Mouse (Mus musculus) heart, adult 2 months (tissue): ENCODE measurements around the gene 2010300C02Rik. TPM values are rescaled to one million over a fixed set of nuclear protein-coding genes. Genes with fewer than 3 reads are reported as not detected.

Experiments used
- DNase-seq, 2 experiments: peaks; one replicate each; pipeline ENCODE4 v3.0.0; 2021
- H3K27ac ChIP-seq: fragments of 200-600 bp; 2 replicates; pipeline ENCODE4 v1.8.1; 2022
- H3K27me3 ChIP-seq: fragments of 200-500 bp; 2 replicates; pipeline ENCODE4 v1.6.1; 2012; ENCODE audit warnings: mild to moderate bottlenecking, low read length, inconsistent platforms, mixed read lengths; ENCODE audit not compliant: control insufficient read depth, insufficient read depth
- H3K36me3 ChIP-seq: fragments of 200-500 bp; 2 replicates; pipeline ENCODE4 v1.6.1; 2012; ENCODE audit warnings: low read length, inconsistent platforms; ENCODE audit not compliant: control insufficient read depth, insufficient read depth
- H3K4me1 ChIP-seq: fragments of 200-500 bp; 2 replicates; pipeline ENCODE4 v1.6.1; 2011; ENCODE audit warnings: low read length; ENCODE audit not compliant: control insufficient read depth, insufficient read depth
- H3K4me3 ChIP-seq: fragments of 200-600 bp; 2 replicates; pipeline ENCODE4 v1.8.1; 2022
- H3K79me2 ChIP-seq: fragments of 200-500 bp; replicated peaks from 2 replicates; pipeline ENCODE4 v1.6.1; 2012; ENCODE audit warnings: mild to moderate bottlenecking, inconsistent platforms, low read length, moderate library complexity, mixed read lengths; ENCODE audit not compliant: control insufficient read depth, insufficient read depth
- H3K9ac ChIP-seq: fragments of 200-500 bp; 2 replicates; pipeline ENCODE4 v1.6.1; 2012; ENCODE audit warnings: low read depth, mild to moderate bottlenecking, control low read depth, inconsistent platforms, low read length, mixed read lengths
- CTCF ChIP-seq: fragments of 200-600 bp; IDR thresholded peaks from 2 replicates; pipeline ENCODE4 v1.8.1; 2022; ENCODE audit warnings: antibody characterized with exemption, mild to moderate bottlenecking, moderate library complexity
- EP300 ChIP-seq: fragments of 200-500 bp; IDR thresholded peaks from 2 replicates; pipeline ENCODE4 v1.6.1; 2011; ENCODE audit warnings: low read depth, low read length, control low read depth; ENCODE audit not compliant: insufficient read depth
- POLR2A ChIP-seq: fragments of 200-500 bp; IDR thresholded peaks from 2 replicates; pipeline ENCODE4 v1.6.1; 2011; ENCODE audit warnings: mild to moderate bottlenecking, low read depth, low read length, control low read depth; ENCODE audit not compliant: insufficient read depth
- WGBS: fragments of 180-500 bp; shearing (Covaris S2); methylation state at CpG from one replicate; pipeline ENCODE4 v1.1.7; 2018; 5-methylcytosine and 5-hydroxymethylcytosine counted together
- intact Hi-C: fragments of 180-260 bp; cut with DNase I; formaldehyde crosslinking; loops from one replicate; pipeline ENCODE4 v1.15.1; 2025
- polyA plus RNA-seq: library from polyadenylated mRNA; depleted of rRNA; stranded (reverse); fragments of >200 nt; gene quantifications from 2 replicates; pipeline ENCODE4 v1.2.3, GENCODE M21; 2012
- total RNA-seq, 2 experiments: library from RNA; stranded (reverse); gene quantifications; 2 replicates each; pipeline ENCODE4 v1.2.3; 2021

2010300C02Rik gene
- total and polyA plus RNA-seq, 3 experiments: 0.55 to 1.1 (median 0.60) TPM

GRCm38 (mm10) chr1:37624185-37624584 is 95.7 kb downstream of the 2010300C02Rik start:
- H3K9ac ChIP-seq: no peak overlapping the region
- TF ChIP-seq EP300: no peak
- TF ChIP-seq CTCF: no peak
- no peak for TF ChIP-seq POLR2A
- peaks cover 6% of the 10 kb centered on the region; the same call in 1 of the 2 replicates for H3K4me1 ChIP-seq
- no peak overlapping the region for H3K4me3 ChIP-seq
- 91% methylated on average over 17 of the region's 17 CpGs for WGBS
- no peaks in the 10 kb centered on the region for H3K36me3 ChIP-seq
- no peak for DNase-seq
- H3K79me2 ChIP-seq: no peaks in the 10 kb centered on the region
- no peaks in the 10 kb centered on the region for H3K27me3 ChIP-seq
- intact Hi-C loops: no loop called here
- H3K27ac ChIP-seq: no peak overlapping the region

DNA sequence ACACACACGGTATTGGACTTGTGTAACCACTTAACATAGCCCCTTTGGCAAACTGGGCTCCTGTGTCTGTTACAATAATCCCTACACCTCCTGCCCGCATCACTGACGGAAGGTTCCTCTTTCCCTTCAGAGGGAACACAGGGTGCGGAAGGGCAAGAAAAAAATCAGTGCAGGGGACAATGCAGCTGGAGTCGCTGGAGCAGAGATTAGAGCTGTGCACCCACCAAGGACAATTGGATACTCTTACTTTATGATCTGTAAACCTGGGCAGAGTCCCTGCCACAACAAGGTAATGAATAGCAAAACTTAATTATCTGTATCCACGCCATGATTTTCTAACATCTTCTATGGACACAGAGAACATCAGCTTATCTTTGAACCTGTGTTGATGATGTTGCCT is 97.8 kb downstream of the 2010300C02Rik start:
- peak overlapping the region; percentile 61 for H3K27ac ChIP-seq
- 73% methylated on average over 6 of the region's 6 CpGs for WGBS
- intact Hi-C loops: no loop called here

GRCm38 (mm10) chr1:37619542-37619941 is 100.3 kb downstream of the 2010300C02Rik start:
- H3K4me3 ChIP-seq: no peak overlapping the region
- no peaks in the 10 kb centered on the region for H3K36me3 ChIP-seq
- no peak overlapping the region for H3K9ac ChIP-seq
- no peak for DNase-seq
- no peak overlapping the region for H3K27ac ChIP-seq
- no peak for TF ChIP-seq POLR2A
- TF ChIP-seq CTCF: no peak
- TF ChIP-seq EP300: no peak
- WGBS: 80% methylated on average over 1 of the region's 1 CpGs
- H3K27me3 ChIP-seq: no peaks in the 10 kb centered on the region
- H3K79me2 ChIP-seq: no peaks in the 10 kb centered on the region
- H3K4me1 ChIP-seq: peaks cover 10% of the 10 kb centered on the region
- intact Hi-C loops: no loop called here

More for the DNA sequence above, 97.8 kb downstream of the 2010300C02Rik start:
- Histone ChIP-seq H3K9ac (no peak overlapping the region), H3K4me3 (no peak overlapping the region), H3K4me1 (peaks cover 10% of the 10 kb centered on the region), H3K36me3 (no peaks in the 10 kb centered on the region), H3K79me2 (no peaks in the 10 kb centered on the region), H3K27me3 (no peaks in the 10 kb centered on the region)
- TF ChIP-seq EP300: no peak
- no peak for TF ChIP-seq POLR2A
- TF ChIP-seq CTCF: no peak
- no peak for DNase-seq

- intact Hi-C loops: no loop called here
- WGBS: 87% methylated on average over 5 of the region's 5 CpGs
- TF ChIP-seq EP300 (no peak), POLR2A (no peak), CTCF (no peak)
These were observed 102.8 kb downstream of the 2010300C02Rik start for GRCm38 (mm10) chr1:37617047-37617446.

DNA sequence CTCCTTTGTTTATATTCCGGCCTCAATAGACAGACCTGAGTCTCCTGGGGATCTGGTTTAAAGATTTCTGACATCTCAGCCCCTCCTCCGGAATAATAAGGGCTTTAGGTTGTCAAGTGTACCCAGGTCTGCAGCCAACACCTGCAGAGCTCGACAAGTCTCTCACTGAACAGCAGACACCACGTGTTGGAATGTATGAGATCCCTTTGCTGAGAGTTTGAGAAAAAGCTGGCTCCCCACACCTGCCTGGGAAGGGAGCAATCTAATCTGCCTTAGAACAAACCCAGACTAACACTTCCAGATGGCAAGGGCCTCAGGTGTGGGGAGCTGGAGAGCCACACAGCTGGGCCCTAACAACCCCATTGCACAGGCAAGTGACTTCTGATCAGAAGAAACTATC is 103.3 kb downstream of the 2010300C02Rik start:
- WGBS: 59% methylated on average over 4 of the region's 4 CpGs
- H3K27ac ChIP-seq: no peak overlapping the region
- no peak overlapping the region for H3K9ac ChIP-seq
- TF ChIP-seq EP300: no peak
- no peak for TF ChIP-seq POLR2A
- no peak for TF ChIP-seq CTCF
- no peak overlapping the region for H3K4me3 ChIP-seq
- H3K79me2 ChIP-seq: no peaks in the 10 kb centered on the region
- H3K36me3 ChIP-seq: no peaks in the 10 kb centered on the region
- intact Hi-C loops: no loop called here
- H3K4me1 ChIP-seq: peaks cover 7% of the 10 kb centered on the region
- no peaks in the 10 kb centered on the region for H3K27me3 ChIP-seq
- DNase-seq: no peak

More at GRCm38 (mm10) chr1:37617047-37617446, 102.8 kb downstream of the 2010300C02Rik start:
- DNase-seq: no peak
- Histone ChIP-seq H3K27me3 (no peaks in the 10 kb centered on the region), H3K4me3 (no peak overlapping the region), H3K27ac (no peak overlapping the region), H3K4me1 (peaks cover 10% of the 10 kb centered on the region), H3K9ac (no peak overlapping the region), H3K79me2 (no peaks in the 10 kb centered on the region), H3K36me3 (no peaks in the 10 kb centered on the region)

- TF ChIP-seq CTCF (no peak), POLR2A (no peak), EP300 (no peak)
- Histone ChIP-seq H3K4me1 (peaks cover 5% of the 10 kb centered on the region), H3K79me2 (no peaks in the 10 kb centered on the region), H3K4me3 (no peak overlapping the region), H3K27me3 (no peaks in the 10 kb centered on the region), H3K9ac (no peak overlapping the region), H3K36me3 (no peaks in the 10 kb centered on the region), H3K27ac (no peak overlapping the region)
- intact Hi-C loops: no loop called here
- WGBS: 75% methylated on average over 12 of the region's 12 CpGs
- DNase-seq: no peak
These were observed 104.4 kb downstream of the 2010300C02Rik start for GRCm38 (mm10) chr1:37615290-37616040.
